Mouse (Mus musculus) intestine, embryonic 15.5 days (tissue): ENCODE data around the gene Nxpe3. TPM values are rescaled to one million over a fixed set of nuclear protein-coding genes. Genes with fewer than 3 reads are reported as not detected.
"Not testable (repeated sequence)": the region's sequence is repeated elsewhere in the genome, so short reads cannot be mapped to it uniquely, and the experiment has no call there.

Experiments used
- ATAC-seq: fragments of 200-750 bp; cut with Nextera tagmentation; 2 replicates; pipeline ENCODE4 v1.8.0; 2017; ENCODE audit warnings: moderate TSS enrichment, moderate library complexity
- H3K27ac ChIP-seq: fragments of 300-500 bp; sonication (generic); 2 replicates; pipeline ENCODE4 v1.5.1; 2015; ENCODE audit warnings: mild to moderate bottlenecking, inconsistent platforms
- H3K27me3 ChIP-seq: fragments of 300-500 bp; sonication (generic); replicated peaks from 2 replicates; pipeline ENCODE4 v1.6.1; 2015; ENCODE audit warnings: inconsistent platforms
- H3K36me3 ChIP-seq: fragments of 300-500 bp; sonication (generic); 2 replicates; pipeline ENCODE4 v1.6.1; 2015; ENCODE audit warnings: inconsistent platforms
- H3K4me1 ChIP-seq: fragments of 300-500 bp; sonication (generic); replicated peaks from 2 replicates; pipeline ENCODE4 v1.6.1; 2015; ENCODE audit warnings: inconsistent platforms
- H3K4me2 ChIP-seq: fragments of 300-500 bp; sonication (generic); replicated peaks from 2 replicates; pipeline ENCODE4 v1.6.1; 2015; ENCODE audit warnings: mild to moderate bottlenecking, inconsistent platforms
- H3K4me3 ChIP-seq: fragments of 300-500 bp; sonication (generic); replicated peaks from 2 replicates; pipeline ENCODE4 v1.5.1; 2015; ENCODE audit warnings: inconsistent platforms
- H3K9ac ChIP-seq: fragments of 300-500 bp; sonication (generic); 2 replicates; pipeline ENCODE4 v1.6.1; 2015; ENCODE audit warnings: inconsistent platforms
- H3K9me3 ChIP-seq: fragments of 300-500 bp; sonication (generic); 2 replicates; pipeline ENCODE4 v1.6.1; 2016; ENCODE audit warnings: inconsistent platforms
- WGBS: fragments of 180-500 bp; shearing (Covaris S2); methylation state at CpG from one replicate; pipeline ENCODE4 v1.1.7; 2015; 5-methylcytosine and 5-hydroxymethylcytosine counted together
- polyA plus RNA-seq: library from polyadenylated mRNA; unstranded; fragments of >200 nt; fragmentation: Nextera tagmentation; extraction: Ambion mirVana; gene quantifications from 2 replicates; pipeline ENCODE4 v1.2.1, GENCODE M21; 2015

Gene Nxpe3
- polyA plus RNA-seq, 1 experiment from 2014 or later: 1.5 TPM

DNA sequence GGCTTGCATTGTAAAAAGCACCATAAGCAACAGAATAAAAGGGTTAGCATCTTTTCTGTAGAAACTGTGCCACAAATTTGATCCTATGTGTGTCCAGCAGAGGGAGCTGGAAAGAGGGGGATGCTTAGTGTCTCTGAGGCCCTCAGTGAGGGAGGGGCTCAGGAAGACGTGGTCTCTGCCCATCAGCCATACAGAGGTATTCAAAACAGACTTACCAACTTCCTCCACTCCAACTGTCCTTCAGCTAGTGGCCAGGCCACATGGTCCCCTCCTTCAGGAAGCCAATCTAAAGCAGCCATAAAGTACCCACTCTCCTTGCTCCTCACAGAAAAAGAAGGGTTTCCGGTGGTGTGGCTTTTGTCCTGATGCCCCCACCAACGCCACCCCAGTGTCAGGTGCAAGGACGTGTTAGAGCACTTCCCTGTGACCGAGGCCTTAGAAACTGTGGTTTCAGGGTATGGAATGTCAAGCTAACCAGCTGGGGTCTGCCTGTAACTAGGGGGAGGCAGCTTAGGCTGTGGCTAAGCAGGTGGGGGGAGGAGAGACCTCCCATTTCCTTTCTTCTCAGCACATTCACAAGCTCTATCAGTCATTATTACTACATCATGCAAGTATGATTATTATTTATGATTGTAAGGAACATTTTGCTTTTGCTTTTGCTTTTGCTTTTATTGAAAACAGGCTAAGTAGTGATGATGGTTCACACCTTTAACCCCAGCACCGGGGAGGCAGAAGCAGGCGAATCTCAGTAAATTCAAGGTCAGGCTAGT lies 7.1 kb downstream of the Nxpe3 start:
- Histone ChIP-seq H3K4me3 (no peak overlapping the region), H3K9ac (no peak overlapping the region), H3K36me3 (no peaks in the 10 kb centered on the region), H3K27me3 (no peaks in the 10 kb centered on the region), H3K27ac (no peak overlapping the region), H3K9me3 (no peaks in the 10 kb centered on the region), H3K4me2 (no peak overlapping the region), H3K4me1 (peaks cover 4% of the 10 kb centered on the region; the same call in 1 of the 2 replicates)
- ATAC-seq: no peak
- 58% methylated on average over 7 of the region's 7 CpGs for WGBS

GRCm38 (mm10) chr16:55884246-55884645 lies 10.8 kb downstream of the Nxpe3 start:
- 88% methylated on average over 11 of the region's 11 CpGs for WGBS

GRCm38 (mm10) chr16:55876025-55876424 lies 19.1 kb downstream of the Nxpe3 start:
- Histone ChIP-seq H3K9ac (no peak overlapping the region), H3K4me1 (no peaks in the 10 kb centered on the region), H3K4me3 (no peak overlapping the region), H3K27ac (no peak overlapping the region), H3K9me3 (no peaks in the 10 kb centered on the region), H3K4me2 (no peak overlapping the region), H3K27me3 (no peaks in the 10 kb centered on the region), H3K36me3 (no peaks in the 10 kb centered on the region)
- 65% methylated on average over 6 of the region's 6 CpGs for WGBS
- no peak for ATAC-seq

More at GRCm38 (mm10) chr16:55884246-55884645, 10.8 kb downstream of the Nxpe3 start:
- Histone ChIP-seq H3K27me3 (no peaks in the 10 kb centered on the region), H3K9ac (no peak overlapping the region), H3K4me1 (no peaks in the 10 kb centered on the region), H3K27ac (no peak overlapping the region), H3K9me3 (no peaks in the 10 kb centered on the region), H3K36me3 (no peaks in the 10 kb centered on the region), H3K4me3 (no peak overlapping the region), H3K4me2 (no peak overlapping the region)
- no peak for ATAC-seq

- Histone ChIP-seq H3K9me3 (no peaks in the 10 kb centered on the region), H3K9ac (no peak overlapping the region), H3K4me1 (no peaks in the 10 kb centered on the region), H3K36me3 (no peaks in the 10 kb centered on the region), H3K4me2 (no peak overlapping the region), H3K27ac (no peak overlapping the region), H3K27me3 (no peaks in the 10 kb centered on the region), H3K4me3 (no peak overlapping the region)
- 57% methylated on average over 4 of the region's 4 CpGs for WGBS
- ATAC-seq: no peak
These were observed 31.3 kb downstream of the Nxpe3 start for GRCm38 (mm10) chr16:55863832-55864231.

DNA sequence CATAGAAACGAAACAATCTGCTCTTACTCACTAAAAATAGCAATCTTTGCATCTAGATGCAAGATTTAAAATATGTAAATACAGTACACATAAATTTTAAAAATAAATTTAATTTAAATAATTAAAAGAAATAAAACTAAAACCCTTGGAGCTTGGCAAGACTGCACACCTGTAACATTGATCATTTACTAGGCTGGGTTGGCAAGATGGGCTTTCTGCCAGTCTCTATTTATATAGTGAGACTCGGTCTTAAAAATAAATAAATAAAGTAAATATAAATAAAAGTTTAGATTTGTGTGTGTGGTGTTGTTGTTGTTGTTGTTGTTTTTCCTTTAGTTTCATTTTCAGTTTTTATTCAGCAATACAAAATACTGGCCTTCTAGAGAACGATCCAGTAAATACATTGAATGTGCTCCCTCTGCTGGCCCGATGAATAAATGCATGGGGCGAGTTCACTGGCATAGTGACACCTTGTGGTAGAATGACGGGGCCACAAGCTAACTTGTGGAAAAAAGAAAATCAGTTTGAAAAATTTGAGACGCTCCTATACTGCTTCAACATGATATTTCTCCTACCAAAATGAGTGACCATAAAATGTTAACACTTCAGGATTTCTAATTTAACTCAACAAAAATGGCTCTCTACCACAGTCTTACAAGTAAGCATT lies 31.8 kb downstream of the Nxpe3 start:
- Histone ChIP-seq H3K27me3 (no peaks in the 10 kb centered on the region), H3K4me1 (no peaks in the 10 kb centered on the region), H3K27ac (no peak overlapping the region), H3K4me2 (no peak overlapping the region), H3K9me3 (no peaks in the 10 kb centered on the region), H3K4me3 (no peak overlapping the region), H3K9ac (no peak overlapping the region), H3K36me3 (no peaks in the 10 kb centered on the region)
- ATAC-seq: peak; percentile 39; the same call in 1 of the 2 replicates
- WGBS: 24% methylated on average over 7 of the region's 7 CpGs

DNA sequence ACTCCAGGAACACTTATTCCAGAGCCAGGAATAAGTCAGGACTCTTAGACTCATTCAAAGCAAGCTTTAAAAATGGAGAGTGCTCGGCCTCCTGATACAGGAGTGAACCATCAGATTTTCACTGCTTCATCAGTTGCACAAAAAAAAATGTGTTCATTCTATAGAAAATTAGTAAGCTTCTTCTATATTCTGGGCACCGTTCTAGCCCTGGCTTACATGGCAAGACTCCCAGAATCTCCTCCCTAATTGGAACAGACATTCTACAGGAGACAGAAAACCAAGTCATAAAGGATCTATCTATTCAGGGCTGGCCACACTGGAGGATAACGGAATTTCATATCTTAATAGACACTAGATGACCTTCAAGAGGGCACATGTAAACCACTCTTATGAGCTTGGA lies 34.0 kb downstream of the Nxpe3 start:
- Histone ChIP-seq H3K9me3 (0 out of 2 replicates have a peak, but pooled peaks cover 3% of the 10 kb centered on the region), H3K27ac (no peak overlapping the region), H3K4me3 (no peak overlapping the region), H3K4me2 (no peak overlapping the region), H3K27me3 (no peaks in the 10 kb centered on the region), H3K4me1 (no peaks in the 10 kb centered on the region), H3K36me3 (no peaks in the 10 kb centered on the region), H3K9ac (no peak overlapping the region)
- 82% methylated on average over 3 of the region's 3 CpGs for WGBS
- ATAC-seq: no peak

DNA sequence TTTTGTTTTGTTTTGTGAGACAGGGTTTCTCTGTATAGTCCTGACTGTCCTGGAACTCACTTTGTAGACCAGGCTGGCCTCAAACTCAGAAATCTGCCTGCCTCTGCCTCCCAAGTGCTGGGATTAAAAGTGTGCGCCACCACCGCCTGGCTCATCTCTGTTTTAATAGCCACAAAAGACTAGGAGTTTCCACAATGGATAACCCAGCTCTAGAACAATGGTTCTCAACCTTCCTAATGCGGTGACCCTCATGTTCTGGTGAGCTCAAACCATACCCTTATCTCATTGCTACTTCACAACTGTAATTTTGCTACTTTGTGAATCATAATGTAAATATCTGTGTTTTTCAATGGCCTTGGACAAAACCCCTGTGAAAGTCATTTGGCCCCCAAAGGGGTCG lies 35.7 kb downstream of the Nxpe3 start:
- not testable (repeated sequence) for H3K4me3 ChIP-seq, H3K9me3 ChIP-seq, ATAC-seq, H3K36me3 ChIP-seq, H3K27ac ChIP-seq, H3K9ac ChIP-seq, H3K4me1 ChIP-seq, H3K27me3 ChIP-seq, H3K4me2 ChIP-seq
- WGBS: 88% methylated on average over 4 of the region's 4 CpGs

DNA sequence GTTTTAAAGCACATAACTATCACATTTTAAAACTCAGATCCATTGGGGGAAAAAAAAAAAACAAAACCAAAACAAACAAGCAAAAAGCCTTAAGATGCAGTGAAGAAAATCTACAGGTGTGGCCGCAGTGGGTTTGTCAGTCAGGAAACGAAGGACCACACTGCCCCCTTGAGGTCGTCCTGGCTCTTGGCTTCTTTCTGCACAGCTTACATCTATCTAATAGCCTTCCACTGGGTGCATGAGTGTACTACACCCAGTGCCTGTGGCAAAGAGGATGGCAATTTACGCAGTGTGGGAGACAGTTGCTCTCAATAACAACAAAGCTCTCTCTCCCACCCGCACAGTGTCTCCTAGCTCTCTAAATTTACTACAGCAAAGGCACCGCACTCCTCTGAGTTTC lies 36.6 kb downstream of the Nxpe3 start:
- 60% methylated on average over 6 of the region's 6 CpGs for WGBS
- Histone ChIP-seq H3K36me3 (no peaks in the 10 kb centered on the region), H3K27me3 (no peaks in the 10 kb centered on the region), H3K4me2 (no peak overlapping the region), H3K9me3 (0 out of 2 replicates have a peak, but pooled peaks cover 3% of the 10 kb centered on the region), H3K4me3 (no peak overlapping the region), H3K4me1 (no peaks in the 10 kb centered on the region), H3K9ac (no peak overlapping the region), H3K27ac (no peak overlapping the region)
- ATAC-seq: peak; percentile 59

DNA sequence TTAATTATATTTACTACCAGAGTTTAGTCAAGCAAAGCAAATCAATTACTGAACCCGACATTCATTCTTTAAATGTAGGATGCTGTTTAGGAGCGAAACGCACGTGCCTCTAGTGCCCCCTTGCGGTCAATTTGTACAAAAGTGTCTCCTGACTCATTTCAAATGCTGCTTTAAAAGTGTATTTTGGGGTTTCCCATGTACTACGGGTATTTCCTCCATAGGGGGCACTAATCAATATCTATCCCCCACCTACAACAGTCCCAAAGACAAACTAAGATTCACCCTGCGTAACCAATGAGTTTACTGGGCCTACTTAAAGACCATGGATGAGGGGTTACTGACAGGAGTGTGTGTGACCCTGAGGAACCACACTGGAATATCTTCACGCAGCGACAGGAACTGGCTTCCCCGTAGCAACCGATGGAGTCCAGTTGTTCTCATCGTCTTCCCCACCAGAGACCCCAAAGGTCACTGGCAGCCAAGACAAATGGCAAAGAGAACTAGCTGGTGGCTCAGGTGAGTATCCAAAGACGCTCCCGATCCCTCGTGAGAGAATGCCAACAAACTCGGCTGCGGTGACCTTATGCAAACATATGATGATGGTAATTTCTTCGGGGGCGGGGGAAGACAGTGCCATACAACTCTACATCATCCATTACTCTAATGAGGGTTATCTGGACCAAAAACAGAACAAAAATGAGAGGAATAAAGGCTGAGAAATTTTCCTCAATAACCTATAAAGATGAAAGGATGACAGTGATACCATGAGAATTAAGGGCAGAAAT lies 42.0 kb downstream of the Nxpe3 start:
- no peaks in the 10 kb centered on the region for H3K36me3 ChIP-seq
- no peaks in the 10 kb centered on the region for H3K27me3 ChIP-seq
- no peaks in the 10 kb centered on the region for H3K4me1 ChIP-seq
- no peak overlapping the region for H3K4me3 ChIP-seq
- H3K4me2 ChIP-seq: no peak overlapping the region
- no peak overlapping the region for H3K9ac ChIP-seq
- ATAC-seq: peak; percentile 71
- 0 out of 2 replicates have a peak, but pooled peaks cover 3% of the 10 kb centered on the region for H3K9me3 ChIP-seq
- 52% methylated on average over 19 of the region's 19 CpGs for WGBS
- no peak overlapping the region for H3K27ac ChIP-seq

- WGBS: 39% methylated on average over 4 of the region's 4 CpGs
- H3K9ac ChIP-seq: no peak overlapping the region
- no peak overlapping the region for H3K4me3 ChIP-seq
- ATAC-seq: 0 out of 2 replicates have a peak, but pooled peaks have one; percentile 45
- no peaks in the 10 kb centered on the region for H3K27me3 ChIP-seq
- 0 out of 2 replicates have a peak, but pooled peaks cover 3% of the 10 kb centered on the region for H3K9me3 ChIP-seq
- no peak overlapping the region for H3K27ac ChIP-seq
- H3K4me2 ChIP-seq: no peak overlapping the region
- H3K4me1 ChIP-seq: no peaks in the 10 kb centered on the region
- H3K36me3 ChIP-seq: no peaks in the 10 kb centered on the region
These were observed 42.6 kb downstream of the Nxpe3 start for GRCm38 (mm10) chr16:55852515-55852914.

GRCm38 (mm10) chr16:55850485-55850884 lies 44.6 kb downstream of the Nxpe3 start:
- 94% methylated on average over 3 of the region's 3 CpGs for WGBS
- H3K9me3 ChIP-seq: no peaks in the 10 kb centered on the region
- no peak overlapping the region for H3K4me2 ChIP-seq
- no peaks in the 10 kb centered on the region for H3K27me3 ChIP-seq
- H3K9ac ChIP-seq: no peak overlapping the region
- no peaks in the 10 kb centered on the region for H3K36me3 ChIP-seq
- no peaks in the 10 kb centered on the region for H3K4me1 ChIP-seq
- no peak for ATAC-seq
- no peak overlapping the region for H3K27ac ChIP-seq
- H3K4me3 ChIP-seq: no peak overlapping the region

DNA sequence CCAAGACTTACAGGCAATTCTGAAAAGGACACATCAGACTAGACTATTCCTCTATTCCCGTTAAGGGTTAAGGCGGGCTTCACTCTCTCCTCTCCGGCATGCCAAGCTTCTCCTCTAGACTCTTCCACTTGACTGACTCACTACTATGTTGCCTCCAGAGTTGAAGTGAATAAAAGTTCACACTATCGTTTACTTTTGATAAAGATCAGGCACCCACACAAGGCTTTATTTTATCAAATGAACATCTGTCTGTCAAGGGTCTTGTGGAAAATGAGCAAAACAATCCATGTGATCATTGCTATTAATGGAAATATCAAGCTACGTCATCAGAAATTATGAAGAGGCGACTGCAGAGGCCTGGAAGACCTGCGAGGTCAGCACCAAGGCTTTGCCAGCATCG lies 47.4 kb downstream of the Nxpe3 start:
- Histone ChIP-seq H3K27me3 (no peaks in the 10 kb centered on the region), H3K9me3 (no peaks in the 10 kb centered on the region), H3K4me3 (no peak overlapping the region), H3K4me2 (no peak overlapping the region), H3K9ac (no peak overlapping the region), H3K27ac (no peak overlapping the region), H3K4me1 (no peaks in the 10 kb centered on the region), H3K36me3 (peaks cover 6% of the 10 kb centered on the region; the same call in 1 of the 2 replicates)
- WGBS: 82% methylated on average over 8 of the region's 8 CpGs
- ATAC-seq: no peak
